Mouse (Mus musculus): ENCODE results near the gene Tcerg1l.

DNA sequence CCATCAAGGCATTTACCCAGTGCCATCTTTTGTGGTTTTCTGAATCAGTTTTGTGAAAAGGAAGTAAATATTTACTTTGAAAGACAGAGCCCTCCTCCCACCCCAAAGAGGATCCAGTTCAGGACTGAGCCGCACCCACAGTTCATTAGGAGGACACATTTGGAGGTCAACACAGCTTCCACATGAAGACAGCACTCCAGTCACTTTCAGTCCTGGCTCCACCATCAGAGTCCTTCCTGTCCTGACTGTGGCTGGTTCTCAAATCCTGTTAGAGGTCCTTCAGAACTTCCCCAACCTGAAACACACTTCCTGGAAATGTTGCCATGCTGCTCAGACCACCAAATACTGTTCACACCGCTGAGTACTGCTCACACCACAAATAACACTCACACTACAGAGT is 201.4 kb downstream of the Tcerg1l start:
- TF ChIP-seq POLR2A (IDR thresholded peaks at IDR 0.05; ENCODE audit: low read depth, low read length), result no peak
- TF ChIP-seq CTCF (IDR thresholded peaks at IDR 0.05; ENCODE audit: extremely low read depth, insufficient read depth, insufficient read length, insufficient replicate concordance), result no peak
